Mouse (Mus musculus): ENCODE measurements around the gene Fnbp4. TPM values are rescaled to one million over a fixed set of nuclear protein-coding genes. Genes with fewer than 3 reads are reported as not detected.

Gene Fnbp4
- polyA plus RNA-seq (2012): 3.9 and 6.2 TPM in 2 replicates

DNA sequence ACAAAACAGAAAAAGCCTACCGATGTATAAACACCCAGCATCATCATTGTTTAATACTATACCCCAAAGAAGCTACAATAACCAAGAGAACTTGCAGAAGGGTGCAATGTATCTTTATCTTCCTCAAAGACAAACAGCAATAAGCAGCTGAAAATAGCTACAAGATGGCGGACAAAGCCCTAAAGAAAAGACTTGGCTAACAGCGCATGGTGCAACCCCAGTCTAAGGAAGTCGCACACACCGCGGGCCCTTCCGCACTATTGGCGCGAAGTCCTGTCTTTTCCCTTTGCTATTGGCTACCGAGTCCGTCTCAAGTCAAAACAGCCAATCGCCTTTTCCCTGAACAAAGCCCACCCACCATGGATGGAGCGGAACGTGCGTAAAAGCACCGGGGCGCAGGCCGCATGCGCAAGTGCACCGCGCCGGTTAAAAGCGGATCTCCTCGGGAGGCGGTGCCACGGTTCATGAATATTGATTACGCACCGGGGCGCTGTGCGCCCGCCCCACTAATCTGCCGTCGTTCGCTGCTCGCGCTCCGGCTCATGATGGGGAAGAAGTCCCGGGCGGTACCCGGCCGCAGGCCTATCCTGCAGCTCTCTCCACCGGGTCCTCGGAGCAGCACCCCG lies at the start of gene Fnbp4:
Gene Fnbp4 (plus strand): TSS at position 318 of the 626 bp plus-strand sequence.
- Histone ChIP-seq H3K36me3 (ENCODE audit: control insufficient read depth) (peaks cover 36% of the 10 kb centered on the region), H3K4me1 (ENCODE audit: control insufficient read depth) (peaks cover 39% of the 10 kb centered on the region), H3K9me3 (ENCODE audit: control insufficient read depth, low read length) (peaks cover 6% of the 10 kb centered on the region), H3K27me3 (ENCODE audit: control insufficient read depth) (no peaks in the 10 kb centered on the region), H3K4me3 (replicated peaks) (peak within 1 kb of the TSS; percentile 96)
- TF ChIP-seq TAL1 (IDR thresholded peaks at IDR 0.05; ENCODE audit: low read length) (no peak), GATA1 (IDR thresholded peaks at IDR 0.05; ENCODE audit: low read length) (no peak)

DNA sequence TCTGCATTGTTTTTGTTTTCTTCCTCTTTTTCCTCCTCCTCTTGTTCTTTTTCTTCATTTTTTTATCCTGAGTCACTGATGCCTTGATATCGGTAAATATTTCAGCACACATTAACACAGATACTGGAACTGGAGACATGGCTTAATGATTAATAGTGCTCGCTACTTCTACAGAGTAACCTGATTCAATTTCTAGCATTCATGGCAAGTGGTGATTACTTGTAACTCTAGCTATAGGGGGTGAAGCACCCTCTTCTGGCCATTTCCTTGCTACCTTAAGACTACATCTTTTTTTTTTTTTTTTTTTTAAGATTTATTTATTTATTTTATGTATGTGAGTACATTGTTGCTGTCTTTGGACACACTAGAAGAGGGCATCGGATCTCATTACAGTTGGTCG lies 44.2 kb upstream of the Fnbp4 start:
- Histone ChIP-seq H3K4me1 (ENCODE audit: control insufficient read depth) (no peaks in the 10 kb centered on the region), H3K4me3 (replicated peaks) (no peak overlapping the region), H3K27me3 (ENCODE audit: control insufficient read depth) (no peaks in the 10 kb centered on the region), H3K9me3 (ENCODE audit: control insufficient read depth, low read length) (no peaks in the 10 kb centered on the region), H3K36me3 (ENCODE audit: control insufficient read depth) (peaks cover 100% of the 10 kb centered on the region)
- no peak for TF ChIP-seq TAL1 (IDR thresholded peaks at IDR 0.05; ENCODE audit: low read length)
- TF ChIP-seq GATA1 (IDR thresholded peaks at IDR 0.05; ENCODE audit: low read length): no peak

DNA sequence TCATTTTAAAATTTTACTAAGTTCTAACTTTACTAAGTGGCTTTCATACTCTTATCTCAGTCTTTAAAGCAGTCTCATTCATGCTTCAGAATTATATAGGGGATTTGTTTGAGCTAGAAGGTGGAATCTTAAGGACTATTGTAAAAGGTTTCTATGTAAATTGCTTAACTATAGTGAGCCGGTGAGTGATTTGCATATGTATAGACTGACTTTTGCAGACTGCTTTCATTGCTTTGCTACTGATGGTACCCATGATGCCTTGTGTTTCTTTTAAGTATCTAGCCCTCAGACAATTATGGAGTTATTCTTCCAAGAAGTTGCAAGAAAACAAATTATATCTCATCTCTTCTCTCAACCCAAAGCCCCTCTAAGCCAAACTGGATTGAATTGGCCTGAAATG lies 36.6 kb upstream of the Fnbp4 start:
- no peak for TF ChIP-seq GATA1 (IDR thresholded peaks at IDR 0.05; ENCODE audit: low read length)
- TF ChIP-seq TAL1 (IDR thresholded peaks at IDR 0.05; ENCODE audit: low read length): no peak
- Histone ChIP-seq H3K4me1 (ENCODE audit: control insufficient read depth) (peaks cover 6% of the 10 kb centered on the region), H3K9me3 (ENCODE audit: control insufficient read depth, low read length) (no peaks in the 10 kb centered on the region), H3K4me3 (replicated peaks) (no peak overlapping the region), H3K36me3 (ENCODE audit: control insufficient read depth) (peaks cover 100% of the 10 kb centered on the region), H3K27me3 (ENCODE audit: control insufficient read depth) (no peaks in the 10 kb centered on the region)

DNA sequence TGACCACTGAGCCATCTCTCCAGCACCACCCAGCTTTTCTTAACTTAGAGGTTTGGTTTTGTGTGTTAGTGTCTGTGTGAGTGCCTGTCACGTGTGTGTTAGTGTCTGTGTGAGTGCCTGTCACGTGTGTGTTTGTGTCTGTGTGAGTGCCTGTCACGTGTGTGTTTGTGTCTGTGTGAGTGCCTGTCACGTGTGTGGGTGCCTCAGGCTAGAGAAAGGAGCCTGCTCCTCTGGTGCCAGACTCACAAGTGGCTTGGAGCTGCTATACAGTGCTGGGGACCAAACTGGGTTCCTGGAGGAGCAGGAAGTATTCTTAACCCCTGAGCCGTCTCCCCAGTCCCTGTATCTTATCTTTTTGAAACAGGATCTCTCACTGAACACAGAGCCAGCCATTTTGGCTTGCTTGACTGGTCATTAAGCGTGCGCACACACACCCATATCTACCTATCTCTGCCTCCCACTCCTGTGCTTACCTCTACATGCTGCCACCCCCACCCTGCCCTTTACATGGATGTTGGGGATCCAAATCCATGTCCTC lies 29.5 kb upstream of the Fnbp4 start:
- no peaks in the 10 kb centered on the region for H3K9me3 ChIP-seq (ENCODE audit: control insufficient read depth, low read length)
- peak; percentile 65 for TF ChIP-seq GATA1 (IDR thresholded peaks at IDR 0.05; ENCODE audit: low read length)
- TF ChIP-seq TAL1 (IDR thresholded peaks at IDR 0.05; ENCODE audit: low read length): peak; percentile 66
- H3K27me3 ChIP-seq (ENCODE audit: control insufficient read depth): no peaks in the 10 kb centered on the region
- H3K4me3 ChIP-seq (replicated peaks): peak overlapping the region; percentile 33
- H3K4me1 ChIP-seq (ENCODE audit: control insufficient read depth): peaks cover 33% of the 10 kb centered on the region
- peaks cover 96% of the 10 kb centered on the region for H3K36me3 ChIP-seq (ENCODE audit: control insufficient read depth)

DNA sequence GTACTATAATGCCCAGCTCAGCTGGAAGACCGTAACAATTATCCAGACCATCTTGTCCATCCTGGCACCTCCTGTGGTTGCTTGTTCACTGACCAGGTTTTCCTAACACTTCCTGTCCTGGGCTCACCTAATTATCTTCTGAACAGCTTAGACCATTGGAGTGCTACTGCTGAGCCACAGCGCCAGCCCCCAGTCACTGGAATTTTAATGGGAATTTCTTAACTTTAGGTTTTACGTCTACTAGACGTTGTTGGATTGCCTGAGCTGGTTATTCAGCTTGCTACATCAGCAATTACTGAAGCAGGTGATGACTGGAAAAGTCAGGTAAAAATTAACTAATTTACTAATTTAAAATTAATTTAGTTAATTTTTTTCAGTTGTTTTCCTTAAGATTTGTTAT lies 27.8 kb upstream of the Fnbp4 start:
- peaks cover 96% of the 10 kb centered on the region for H3K36me3 ChIP-seq (ENCODE audit: control insufficient read depth)
- H3K9me3 ChIP-seq (ENCODE audit: control insufficient read depth, low read length): no peaks in the 10 kb centered on the region
- H3K4me1 ChIP-seq (ENCODE audit: control insufficient read depth): peaks cover 33% of the 10 kb centered on the region
- no peak overlapping the region for H3K4me3 ChIP-seq (replicated peaks)
- no peak for TF ChIP-seq GATA1 (IDR thresholded peaks at IDR 0.05; ENCODE audit: low read length)
- no peak for TF ChIP-seq TAL1 (IDR thresholded peaks at IDR 0.05; ENCODE audit: low read length)
- H3K27me3 ChIP-seq (ENCODE audit: control insufficient read depth): no peaks in the 10 kb centered on the region

DNA sequence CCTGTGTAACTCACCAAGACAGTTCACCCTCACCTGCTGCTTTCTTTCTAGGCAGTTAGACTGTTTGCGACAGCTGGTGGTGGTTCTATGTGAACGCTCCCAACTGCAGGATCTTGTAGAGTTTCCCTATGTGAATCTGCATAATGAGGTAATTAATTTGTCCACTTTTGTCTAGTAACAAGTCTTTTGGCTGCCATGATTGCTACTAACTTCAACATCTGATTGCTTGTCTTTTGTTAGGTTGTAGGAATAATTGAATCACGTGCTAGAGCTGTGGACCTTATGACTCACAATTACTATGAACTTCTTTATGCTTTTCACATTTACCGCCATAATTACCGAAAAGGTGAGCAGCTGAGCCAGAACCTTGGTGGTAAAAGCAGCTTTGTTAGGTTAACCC lies 27.2 kb upstream of the Fnbp4 start:
- H3K4me3 ChIP-seq (replicated peaks): no peak overlapping the region
- peaks cover 96% of the 10 kb centered on the region for H3K36me3 ChIP-seq (ENCODE audit: control insufficient read depth)
- no peaks in the 10 kb centered on the region for H3K27me3 ChIP-seq (ENCODE audit: control insufficient read depth)
- H3K4me1 ChIP-seq (ENCODE audit: control insufficient read depth): peaks cover 33% of the 10 kb centered on the region
- H3K9me3 ChIP-seq (ENCODE audit: control insufficient read depth, low read length): no peaks in the 10 kb centered on the region
- TF ChIP-seq GATA1 (IDR thresholded peaks at IDR 0.05; ENCODE audit: low read length) (no peak), TAL1 (IDR thresholded peaks at IDR 0.05; ENCODE audit: low read length) (no peak)

DNA sequence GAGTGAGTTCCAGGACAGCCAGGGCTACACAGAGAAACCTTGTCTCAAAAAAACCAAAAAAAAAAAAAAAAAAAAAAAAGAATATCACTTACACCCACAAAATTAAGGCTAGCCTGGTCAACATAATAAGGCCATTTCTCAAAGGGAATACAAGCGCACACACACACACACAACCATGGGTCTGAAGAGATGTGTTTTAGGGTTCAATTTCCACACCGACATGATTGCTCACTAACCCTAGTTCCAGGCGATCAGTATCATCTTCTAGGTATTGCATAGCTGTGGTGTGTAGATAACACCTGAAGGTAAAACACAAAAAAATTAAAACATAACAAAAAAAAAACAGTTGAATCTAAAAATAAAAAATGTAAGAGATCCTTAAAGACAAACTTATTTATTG lies 18.4 kb upstream of the Fnbp4 start:
- Histone ChIP-seq H3K9me3 (ENCODE audit: control insufficient read depth, low read length) (no peaks in the 10 kb centered on the region), H3K36me3 (ENCODE audit: control insufficient read depth) (peaks cover 99% of the 10 kb centered on the region), H3K27me3 (ENCODE audit: control insufficient read depth) (no peaks in the 10 kb centered on the region), H3K4me3 (replicated peaks) (no peak overlapping the region), H3K4me1 (ENCODE audit: control insufficient read depth) (peaks cover 9% of the 10 kb centered on the region)
- TF ChIP-seq GATA1 (IDR thresholded peaks at IDR 0.05; ENCODE audit: low read length) (no peak), TAL1 (IDR thresholded peaks at IDR 0.05; ENCODE audit: low read length) (no peak; the same call in 2 of the 3 replicates)

DNA sequence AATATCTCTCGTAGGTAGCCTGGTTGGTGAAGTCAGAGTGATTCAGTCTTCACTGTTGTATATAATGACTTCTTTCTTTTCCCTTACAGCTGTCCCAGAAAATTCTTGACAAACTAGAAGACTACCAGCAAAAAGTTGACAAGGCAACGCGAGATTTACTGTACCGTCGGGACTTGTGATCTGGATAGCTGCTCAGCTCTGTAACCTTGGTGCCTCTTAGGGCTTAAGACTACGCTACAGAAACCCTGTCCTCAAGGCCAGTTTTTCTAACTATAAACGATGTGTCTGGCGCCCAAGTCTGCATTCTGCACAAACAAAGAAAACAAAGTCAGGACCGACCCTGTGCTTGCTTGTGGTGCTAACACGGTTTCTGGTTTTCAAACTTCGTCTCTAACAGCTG lies 9.8 kb upstream of the Fnbp4 start:
- no peak for TF ChIP-seq TAL1 (IDR thresholded peaks at IDR 0.05; ENCODE audit: low read length)
- TF ChIP-seq GATA1 (IDR thresholded peaks at IDR 0.05; ENCODE audit: low read length): no peak

DNA sequence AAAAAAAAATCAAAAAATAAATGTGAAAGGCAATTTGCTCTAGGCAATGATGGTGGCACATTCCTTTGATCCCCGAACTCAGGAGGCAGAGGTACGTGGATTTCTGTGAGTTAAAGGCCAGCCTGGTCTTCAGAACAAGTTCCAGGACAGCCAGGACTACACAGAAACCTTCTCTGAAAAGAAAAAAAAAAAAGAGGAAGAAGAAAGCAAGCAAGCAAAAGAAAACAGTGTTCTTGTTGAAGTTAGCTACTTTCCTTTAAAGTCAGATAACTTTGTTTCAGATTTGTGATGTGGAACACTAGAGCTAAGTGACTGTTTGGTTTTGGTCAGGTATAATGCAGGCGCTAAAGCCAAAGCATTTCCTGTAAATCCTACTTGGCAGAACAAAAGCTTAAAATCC lies 6.4 kb upstream of the Fnbp4 start:
- H3K4me1 ChIP-seq (ENCODE audit: control insufficient read depth): no peaks in the 10 kb centered on the region
- H3K27me3 ChIP-seq (ENCODE audit: control insufficient read depth): no peaks in the 10 kb centered on the region
- TF ChIP-seq TAL1 (IDR thresholded peaks at IDR 0.05; ENCODE audit: low read length) (no peak), GATA1 (IDR thresholded peaks at IDR 0.05; ENCODE audit: low read length) (no peak)
- no peak overlapping the region for H3K4me3 ChIP-seq (replicated peaks)
- peaks cover 59% of the 10 kb centered on the region for H3K36me3 ChIP-seq (ENCODE audit: control insufficient read depth)
- H3K9me3 ChIP-seq (ENCODE audit: control insufficient read depth, low read length): no peaks in the 10 kb centered on the region

More for the DNA sequence above, 9.8 kb upstream of the Fnbp4 start:
- no peaks in the 10 kb centered on the region for H3K27me3 ChIP-seq (ENCODE audit: control insufficient read depth)
- H3K4me3 ChIP-seq (replicated peaks): no peak overlapping the region
- no peaks in the 10 kb centered on the region for H3K4me1 ChIP-seq (ENCODE audit: control insufficient read depth)
- peaks cover 94% of the 10 kb centered on the region for H3K36me3 ChIP-seq (ENCODE audit: control insufficient read depth)
- no peaks in the 10 kb centered on the region for H3K9me3 ChIP-seq (ENCODE audit: control insufficient read depth, low read length)
